Mouse (Mus musculus) urinary bladder, postnatal 36 days (tissue): ENCODE data around the gene Kti12.
A peak's percentile ranks its signal among the peaks of the same experiment; 100 is the strongest.

Experiments used
- DNase-seq, 2 experiments: peaks; one replicate each; pipeline ENCODE4 v3.0.0; 2022; ENCODE audit warnings: low spot score in 2 of 2, mixed read lengths in 1 of 2

The Kti12 gene

GRCm38 (mm10) chr4:108847715-108848504 lies at the start of gene Kti12:
Kti12 (plus strand) TSS chr4:108847785.
- DNase-seq: peak; percentile 66 to 83

GRCm38 (mm10) chr4:108798083-108798830 lies 49.3 kb upstream of the Kti12 start:
- peak; percentile 51 to 69 for DNase-seq

GRCm38 (mm10) chr4:108803535-108803934 lies 44.0 kb upstream of the Kti12 start:
- no peak for DNase-seq

- DNase-seq: no peak
These were observed 36.4 kb upstream of the Kti12 start for GRCm38 (mm10) chr4:108811142-108811541.

- no peak for DNase-seq
These were observed 36.0 kb upstream of the Kti12 start for GRCm38 (mm10) chr4:108811550-108811949.

GRCm38 (mm10) chr4:108825677-108826076 lies 21.9 kb upstream of the Kti12 start:
- DNase-seq: no peak

GRCm38 (mm10) chr4:108826096-108826495 lies 21.5 kb upstream of the Kti12 start:
- no peak for DNase-seq

GRCm38 (mm10) chr4:108826643-108827042 lies 20.9 kb upstream of the Kti12 start:
- DNase-seq: no peak

GRCm38 (mm10) chr4:108830698-108831097 lies 16.9 kb upstream of the Kti12 start:
- no peak for DNase-seq

GRCm38 (mm10) chr4:108832916-108833827 lies 14.4 kb upstream of the Kti12 start, which contains the start of gene Btf3l4:
Btf3l4 (minus strand) TSS chr4:108833614.
- DNase-seq: peak; percentile 80 to 89

- no peak for DNase-seq
These were observed 13.8 kb upstream of the Kti12 start for GRCm38 (mm10) chr4:108833828-108834114.

- DNase-seq: peak; percentile 76 to 83
These were observed 13.2 kb upstream of the Kti12 start, which contains the start of gene Txndc12 for GRCm38 (mm10) chr4:108834115-108834970. Txndc12 (plus strand) TSS chr4:108834601.

- DNase-seq: peak in 1 of 2 experiments; percentile 7
These were observed 12.6 kb upstream of the Kti12 start for GRCm38 (mm10) chr4:108834971-108835311.

- DNase-seq: no peak
These were observed 12.1 kb upstream of the Kti12 start for GRCm38 (mm10) chr4:108835496-108835895.

GRCm38 (mm10) chr4:108838031-108838430 lies 9.6 kb upstream of the Kti12 start:
- no peak for DNase-seq

- no peak for DNase-seq
These were observed 5.5 kb upstream of the Kti12 start for GRCm38 (mm10) chr4:108841920-108842578.

- DNase-seq: no peak
These were observed 4.2 kb upstream of the Kti12 start for GRCm38 (mm10) chr4:108843336-108843735.

- no peak for DNase-seq
These were observed 1.6 kb upstream of the Kti12 start for GRCm38 (mm10) chr4:108845824-108846569.

- peak in 1 of 2 experiments; percentile 15 for DNase-seq
These were observed 892 bp downstream of the Kti12 start, which contains the start of gene A730015C16Rik for GRCm38 (mm10) chr4:108848505-108848848. A730015C16Rik (minus strand) TSS chr4:108848619.

- DNase-seq: no peak
These were observed 19.2 kb downstream of the Kti12 start for GRCm38 (mm10) chr4:108866806-108867205.
